Mouse (Mus musculus) embryo, embryonic 9.5 days (tissue): ENCODE results near the gene Hecw2.
A peak's percentile ranks its signal among the peaks of the same experiment; 100 is the strongest.

Experiments used
- DNase-seq: peaks from one replicate; pipeline ENCODE4 v3.0.0-alpha.2; 2017; ENCODE audit errors: extremely low spot score

Gene Hecw2

GRCm38 (mm10) chr1:53894299-53894698, 300.7 kb downstream of the Hecw2 start:
- DNase-seq: no peak

- DNase-seq: no peak
Observed at GRCm38 (mm10) chr1:53890380-53890779, 304.6 kb downstream of the Hecw2 start.

DNA sequence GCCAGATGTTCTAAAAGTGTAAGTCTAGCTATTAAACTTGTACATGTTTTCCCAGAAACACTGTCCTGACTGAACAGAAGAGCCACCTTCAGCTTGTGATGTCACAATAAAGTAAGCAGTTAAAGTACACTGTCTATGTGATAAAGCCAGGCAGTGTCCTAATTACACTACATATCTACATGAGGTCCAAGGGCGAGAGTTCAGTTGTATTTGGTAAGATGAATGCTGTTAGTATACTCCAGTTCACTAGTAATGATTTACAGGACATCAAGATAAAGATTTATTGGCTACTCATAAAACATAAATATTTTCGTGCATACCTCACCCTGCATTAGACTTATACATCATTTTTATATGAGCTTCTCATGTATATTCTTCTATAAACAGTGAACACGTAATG, 305.2 kb downstream of the Hecw2 start:
- DNase-seq: no peak

DNA sequence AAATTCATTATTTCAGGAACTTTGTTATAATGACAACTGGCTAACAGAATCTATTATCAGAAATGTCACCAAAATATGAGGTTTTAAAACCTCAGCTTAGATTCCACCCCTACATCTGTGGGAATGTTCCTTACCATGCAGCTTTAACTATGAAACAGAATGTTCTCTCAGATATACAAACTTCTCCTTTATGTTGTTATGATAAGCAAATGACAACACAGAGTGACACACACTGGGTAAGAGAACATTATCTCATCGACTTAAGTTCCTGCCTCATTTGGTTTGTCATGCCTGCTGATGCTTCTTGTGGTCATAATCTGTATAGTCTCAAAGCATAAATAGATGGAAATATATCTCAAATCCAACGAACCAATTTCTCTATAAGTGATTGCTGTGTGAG, 312.5 kb downstream of the Hecw2 start:
- no peak for DNase-seq

GRCm38 (mm10) chr1:53875919-53876318, 319.0 kb downstream of the Hecw2 start:
- no peak for DNase-seq

DNA sequence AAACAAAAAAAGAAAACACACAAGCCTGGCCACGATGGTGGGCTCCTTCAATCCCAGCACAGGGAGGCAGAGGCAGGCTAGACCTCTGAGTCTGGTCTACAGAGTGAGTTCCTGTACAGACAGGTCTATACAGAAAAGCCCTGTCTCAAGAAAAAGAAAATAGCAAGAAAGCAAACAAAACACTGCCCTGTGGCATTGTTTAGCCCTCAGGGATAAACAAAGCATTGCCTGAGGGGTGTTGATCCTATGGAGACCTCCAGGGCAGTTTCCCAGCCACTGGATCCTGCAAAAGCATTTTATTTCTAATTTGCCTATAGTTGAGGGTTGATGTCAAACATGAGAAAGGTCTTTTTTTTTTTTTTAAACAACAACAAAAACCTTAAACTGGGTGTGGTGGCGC, 327.7 kb downstream of the Hecw2 start:
- DNase-seq: no peak

DNA sequence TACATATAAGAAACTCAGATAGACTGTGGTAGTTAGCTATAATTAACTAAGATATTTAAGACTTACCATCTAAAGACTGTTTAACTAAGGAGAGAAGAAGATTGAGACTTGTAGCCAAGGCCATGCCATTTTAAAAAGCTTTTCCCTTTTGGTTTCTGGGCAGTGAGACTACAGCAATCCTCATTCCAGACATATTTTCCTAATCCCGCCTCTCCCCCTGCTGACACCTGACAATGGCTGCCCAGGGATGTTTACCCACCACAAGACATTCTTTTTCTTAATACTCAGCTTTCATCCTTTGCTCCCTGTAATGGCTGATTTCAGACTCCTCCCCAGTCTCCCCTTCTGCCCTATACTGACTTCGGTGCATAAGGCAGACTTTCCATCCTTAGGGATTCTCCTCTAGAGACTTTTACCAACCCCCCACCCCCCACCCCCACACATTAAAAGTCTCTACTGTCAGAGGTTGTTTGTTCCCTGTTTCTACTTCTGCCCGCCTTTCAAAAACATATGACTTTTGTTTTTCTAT, 328.5 kb downstream of the Hecw2 start:
- DNase-seq: peak; percentile 14

DNA sequence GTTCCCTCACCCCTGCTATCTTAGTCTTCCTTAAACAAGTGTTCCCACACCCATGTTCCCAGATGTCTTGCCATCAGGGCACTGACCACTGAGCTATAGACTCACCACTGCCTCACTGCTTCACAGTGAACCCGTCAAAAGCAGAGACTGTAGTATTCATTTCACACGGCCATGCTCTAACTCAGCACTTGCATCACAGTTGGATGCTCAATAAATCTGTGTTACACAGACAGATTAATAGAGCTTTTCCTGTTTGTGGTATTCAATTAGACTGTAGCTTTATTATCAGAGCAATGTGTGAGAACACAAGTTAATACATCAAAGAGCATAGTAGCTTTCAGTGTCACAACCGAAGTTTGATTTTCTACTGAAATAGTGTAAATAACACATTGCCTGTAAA, 330.9 kb downstream of the Hecw2 start:
- DNase-seq: no peak

DNA sequence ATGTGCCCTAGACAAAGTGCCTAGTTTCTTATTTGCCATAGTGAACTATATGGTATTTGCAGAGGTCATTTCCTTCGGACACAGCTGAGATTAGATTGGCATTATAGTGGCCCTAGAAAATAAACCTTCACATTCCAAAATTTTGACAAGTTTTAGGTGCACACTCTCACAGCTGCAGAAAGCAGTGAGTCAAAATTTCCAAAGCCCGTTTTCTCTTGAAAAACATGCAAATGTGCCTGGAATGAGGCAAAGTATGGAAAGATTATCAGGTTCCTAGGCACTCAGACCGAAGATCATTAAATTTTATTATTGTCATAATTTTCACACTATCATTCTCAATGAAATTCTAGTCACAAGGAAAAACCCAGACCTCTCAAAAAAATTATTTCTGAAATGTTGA, 334.4 kb downstream of the Hecw2 start:
- DNase-seq: no peak

- no peak for DNase-seq
Observed at GRCm38 (mm10) chr1:53859175-53859574, 335.8 kb downstream of the Hecw2 start.

- no peak for DNase-seq
Observed at GRCm38 (mm10) chr1:53856501-53857103, 338.4 kb downstream of the Hecw2 start.

- no peak for DNase-seq
Observed at GRCm38 (mm10) chr1:53855732-53856131, 339.2 kb downstream of the Hecw2 start.

DNA sequence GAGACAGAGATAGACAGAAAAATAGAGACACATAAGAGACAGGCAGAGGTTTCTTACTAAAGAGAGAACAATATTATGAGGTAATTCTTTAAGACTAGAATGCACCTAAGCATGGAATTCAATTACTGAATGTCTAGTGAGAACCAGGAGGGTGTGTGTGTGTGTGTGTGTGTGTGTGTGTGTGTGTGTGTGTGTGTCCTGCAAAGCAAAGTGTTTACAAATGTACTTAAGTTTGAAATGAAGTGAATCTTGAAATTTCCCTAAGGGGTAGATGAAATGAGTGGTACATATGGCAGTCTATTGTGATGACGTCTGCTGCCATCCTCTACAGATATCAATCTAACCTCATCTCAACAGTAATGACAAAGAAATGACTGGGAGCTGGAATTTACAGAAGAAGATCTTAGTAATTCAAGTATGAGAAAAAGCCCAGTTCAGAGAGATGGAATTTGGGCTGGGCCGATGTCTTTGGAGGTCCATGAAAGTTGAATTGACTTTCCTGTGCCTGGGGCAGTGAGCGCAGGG, 342.8 kb downstream of the Hecw2 start:
- no peak for DNase-seq

DNA sequence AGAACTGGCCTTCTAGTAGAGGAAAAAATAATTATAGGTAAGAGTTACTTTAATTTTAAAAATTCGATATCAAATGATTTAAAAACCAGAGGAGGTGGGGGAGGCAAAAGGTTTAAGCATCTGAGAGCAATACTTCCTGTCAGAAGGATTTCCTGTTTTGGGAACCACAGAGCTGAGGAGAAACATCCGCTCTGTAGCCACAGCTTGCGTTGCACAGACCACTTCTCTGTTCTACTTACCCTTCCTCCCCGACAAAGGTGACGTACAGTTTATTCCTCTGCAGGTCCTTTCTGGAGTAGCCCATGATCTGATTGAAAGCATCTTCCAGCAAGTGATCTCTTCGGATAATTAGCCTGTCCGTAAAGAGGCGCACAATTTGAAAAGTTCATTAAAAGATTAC, 343.6 kb downstream of the Hecw2 start:
- no peak for DNase-seq

DNA sequence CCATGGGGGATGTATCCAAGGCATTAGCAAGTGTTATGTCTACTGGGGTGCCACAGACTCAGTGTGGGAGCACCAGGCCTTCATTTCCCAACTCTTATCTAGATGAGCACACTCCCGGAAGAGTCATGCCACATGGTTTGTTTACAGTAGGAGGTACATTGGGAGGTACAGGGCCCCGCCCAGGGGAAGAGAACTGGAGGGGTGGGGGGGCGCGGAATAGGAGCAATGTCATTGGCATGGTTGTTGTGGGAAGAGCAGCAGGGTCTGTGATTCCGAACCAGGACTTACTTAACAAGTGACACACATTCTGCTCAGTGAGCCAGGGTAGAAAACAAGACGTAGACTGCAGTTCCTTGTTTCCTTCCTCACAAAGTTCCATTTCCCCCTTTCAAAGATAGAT, 344.1 kb downstream of the Hecw2 start:
- no peak for DNase-seq

GRCm38 (mm10) chr1:53846665-53847237, 348.2 kb downstream of the Hecw2 start:
- no peak for DNase-seq

- DNase-seq: no peak
Observed at GRCm38 (mm10) chr1:53845854-53846253, 349.1 kb downstream of the Hecw2 start.

DNA sequence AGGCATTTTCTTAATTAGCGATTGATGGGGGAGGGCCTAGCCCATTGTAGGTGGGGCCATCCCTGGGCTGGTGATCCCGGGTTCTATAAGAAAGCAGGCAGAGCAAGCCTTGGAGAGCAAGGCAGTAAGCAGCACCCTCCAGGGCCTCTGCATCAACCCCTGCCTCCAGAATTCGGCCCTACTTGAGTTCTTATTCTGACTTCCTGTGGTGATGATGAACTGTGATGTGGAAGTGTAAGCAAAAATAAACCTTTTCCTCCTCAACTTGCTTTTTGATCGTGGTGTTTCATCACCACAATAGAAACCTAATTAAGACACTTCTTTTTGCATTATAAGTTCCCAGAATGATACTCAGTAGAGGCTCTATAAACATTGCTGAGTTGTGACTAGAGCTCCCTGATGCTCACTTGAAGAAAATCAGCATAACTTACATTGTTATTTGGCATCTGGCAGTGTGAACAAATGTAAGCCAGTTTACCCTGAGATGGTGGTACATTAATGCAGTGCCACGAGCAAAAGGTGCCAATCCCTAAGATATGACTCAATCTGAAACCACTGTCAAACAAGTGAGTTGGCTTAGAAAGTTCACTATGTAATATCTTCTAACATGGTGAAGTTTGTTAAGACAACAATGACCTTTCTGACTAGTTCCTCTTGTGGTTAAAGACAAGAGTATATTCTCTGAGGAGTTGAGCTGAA, 349.9 kb downstream of the Hecw2 start:
- no peak for DNase-seq

- DNase-seq: no peak
Observed at GRCm38 (mm10) chr1:53844122-53844913, 350.6 kb downstream of the Hecw2 start.

DNA sequence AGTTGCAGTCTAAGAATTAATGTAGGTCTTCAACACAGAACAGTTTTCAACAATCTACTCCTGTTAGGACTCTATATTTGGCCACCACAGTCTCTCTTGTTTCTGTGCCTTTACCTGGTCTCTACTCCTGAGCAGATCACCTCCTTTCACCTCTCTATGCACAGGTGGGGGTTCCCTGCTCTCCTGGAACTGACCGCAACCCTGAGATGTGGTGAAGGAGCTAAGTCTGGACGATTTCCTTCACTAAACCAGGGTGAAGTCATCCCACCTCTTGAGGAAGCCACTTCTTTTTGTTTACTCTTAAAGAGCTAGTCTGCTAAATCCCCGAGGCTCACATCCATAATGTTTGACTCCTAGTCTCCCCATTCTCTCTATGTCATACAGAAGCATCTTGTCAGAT, 351.9 kb downstream of the Hecw2 start:
- no peak for DNase-seq

DNA sequence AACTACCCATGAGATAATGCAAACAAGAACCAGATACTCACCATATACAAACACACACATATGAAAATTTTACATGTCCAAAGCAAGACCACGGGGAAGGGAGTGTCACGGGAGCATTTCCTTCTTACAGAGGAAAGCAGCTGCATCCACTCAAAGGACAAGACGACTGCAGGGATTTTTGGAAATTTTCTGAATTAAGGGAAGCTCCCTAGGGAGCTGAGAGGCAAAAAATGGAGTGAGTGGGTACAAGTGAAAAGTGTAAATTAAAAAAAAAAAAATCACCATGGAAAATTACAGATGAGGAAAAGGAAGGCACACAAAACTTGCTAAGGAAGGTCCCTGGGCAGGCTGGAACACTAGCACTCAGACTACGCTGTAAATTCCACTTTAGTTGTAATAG, 353.9 kb downstream of the Hecw2 start:
- DNase-seq: no peak

DNA sequence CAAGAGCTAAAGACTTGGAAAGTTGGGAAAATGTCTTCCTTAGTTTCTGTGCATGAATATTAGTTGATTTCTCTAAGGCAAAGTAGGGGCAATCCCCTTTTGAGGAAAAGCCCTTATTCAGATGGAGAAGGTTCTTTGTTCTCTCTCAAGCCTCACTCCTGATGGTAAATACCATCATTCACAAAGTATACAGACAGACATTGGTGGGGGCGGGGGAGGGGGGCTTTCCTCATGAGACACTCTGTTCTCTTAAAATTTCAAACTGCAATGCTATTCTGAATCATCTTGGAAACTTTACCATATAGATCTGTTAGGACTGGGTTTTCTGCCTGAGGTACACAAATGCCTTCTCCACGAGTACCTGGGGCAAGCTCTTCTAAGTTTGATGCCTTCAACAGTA, 355.6 kb downstream of the Hecw2 start:
- DNase-seq: no peak
